Mouse (Mus musculus): ENCODE results near the gene Usp2. TPM values are rescaled to one million over a fixed set of nuclear protein-coding genes. Genes with fewer than 3 reads are reported as not detected.
A peak's percentile ranks its signal among the peaks of the same experiment; 100 is the strongest.

Gene Usp2
- total and polyA plus RNA-seq, 2 experiments from 2014 or later, result 14.2 to 19.6 TPM

DNA sequence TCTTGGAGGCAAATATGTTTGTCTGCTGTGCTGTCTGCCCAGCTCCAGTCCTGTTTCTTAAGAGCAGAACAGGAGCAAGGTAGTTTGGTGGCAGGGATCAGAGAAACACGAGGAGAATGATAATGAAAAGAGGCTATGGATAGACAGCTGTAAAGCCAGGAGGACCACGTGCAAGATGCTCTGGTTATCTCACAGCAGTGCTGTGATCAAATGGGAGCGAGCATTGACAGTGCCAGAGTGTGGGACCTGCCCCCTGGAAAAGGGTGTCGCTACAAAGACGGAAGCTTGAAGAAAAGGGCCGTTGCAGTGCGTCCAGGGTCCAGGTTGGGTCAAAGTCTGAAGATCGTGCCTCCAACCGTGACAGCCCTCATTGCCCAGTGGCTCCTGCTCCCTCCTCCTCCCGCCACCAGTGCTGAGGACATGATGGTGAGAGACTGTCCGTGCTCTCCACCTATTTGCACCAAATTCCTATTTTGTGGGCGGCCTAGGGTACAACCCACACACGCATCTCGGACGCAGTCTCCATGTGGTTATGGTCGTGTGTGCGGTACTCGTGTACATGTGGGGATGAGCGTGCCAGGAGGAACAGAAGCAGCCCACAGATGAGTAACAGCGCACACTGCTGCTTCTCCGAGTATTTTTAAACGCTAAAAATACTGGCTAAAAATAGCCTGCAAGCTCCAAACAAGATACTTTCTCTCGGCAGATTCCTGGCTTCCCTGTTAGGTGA lies 16.7 kb downstream of the Usp2 start:
- Histone ChIP-seq H3K27me3 (ENCODE audit: insufficient read depth, low read length) (peaks cover 14% of the 10 kb centered on the region; the same call in 1 of the 2 replicates), H3K4me3 (ENCODE audit: low read length) (peak overlapping the region; percentile 57), H3K9me3 (ENCODE audit: low read length) (no peaks in the 10 kb centered on the region), H3K27ac (no peak overlapping the region), H3K4me1 (ENCODE audit: insufficient read depth, low read length) (peaks cover 22% of the 10 kb centered on the region), H3K9ac (replicated peaks; ENCODE audit: low read length) (no peak overlapping the region; the same call in 1 of the 2 replicates), H3K4me2 (ENCODE audit: low read depth, low read length) (peak overlapping the region; percentile 93), H3K36me3 (ENCODE audit: insufficient read depth, low read length) (no peaks in the 10 kb centered on the region)
- 20% methylated on average over 23 of the region's 23 CpGs for WGBS
- DNase-seq (ENCODE audit: low spot score) (peak; percentile 33), ATAC-seq (no peak)
- no peak for TF ChIP-seq CTCF (IDR thresholded peaks at IDR 0.05; ENCODE audit: low read depth)

DNA sequence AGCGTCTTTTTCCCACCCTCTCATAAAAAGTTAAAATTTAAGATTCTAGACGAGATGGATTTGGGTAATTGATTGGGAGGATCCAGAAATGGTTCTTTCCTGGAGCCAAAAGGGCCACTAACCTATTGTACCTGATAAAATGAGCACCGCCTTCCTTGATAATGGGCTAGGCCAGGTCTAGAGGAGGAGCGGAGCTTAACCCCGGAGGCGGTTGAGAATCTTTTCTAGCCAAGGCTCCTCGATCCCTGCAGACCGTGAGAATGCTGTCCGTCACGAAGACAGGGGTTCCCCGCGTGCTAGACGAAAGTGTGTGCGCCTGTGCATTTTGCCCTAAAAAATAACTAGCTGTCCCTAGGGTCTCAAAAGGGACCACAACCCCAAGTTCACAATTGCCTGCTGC lies 17.4 kb downstream of the Usp2 start:
- Histone ChIP-seq H3K9me3 (ENCODE audit: low read length) (no peaks in the 10 kb centered on the region), H3K9ac (replicated peaks; ENCODE audit: low read length) (peak overlapping the region; percentile 57; the same call in 1 of the 2 replicates), H3K27ac (no peak overlapping the region), H3K4me1 (ENCODE audit: insufficient read depth, low read length) (peaks cover 22% of the 10 kb centered on the region), H3K36me3 (ENCODE audit: insufficient read depth, low read length) (no peaks in the 10 kb centered on the region), H3K4me2 (ENCODE audit: low read depth, low read length) (peak overlapping the region; percentile 93), H3K4me3 (ENCODE audit: low read length) (peak overlapping the region; percentile 57), H3K27me3 (ENCODE audit: insufficient read depth, low read length) (peaks cover 14% of the 10 kb centered on the region; the same call in 1 of the 2 replicates)
- DNase-seq (ENCODE audit: low spot score) (peak; percentile 19), ATAC-seq (no peak)
- WGBS, result 6% methylated on average over 14 of the region's 14 CpGs
- TF ChIP-seq CTCF (IDR thresholded peaks at IDR 0.05; ENCODE audit: low read depth), result no peak

DNA sequence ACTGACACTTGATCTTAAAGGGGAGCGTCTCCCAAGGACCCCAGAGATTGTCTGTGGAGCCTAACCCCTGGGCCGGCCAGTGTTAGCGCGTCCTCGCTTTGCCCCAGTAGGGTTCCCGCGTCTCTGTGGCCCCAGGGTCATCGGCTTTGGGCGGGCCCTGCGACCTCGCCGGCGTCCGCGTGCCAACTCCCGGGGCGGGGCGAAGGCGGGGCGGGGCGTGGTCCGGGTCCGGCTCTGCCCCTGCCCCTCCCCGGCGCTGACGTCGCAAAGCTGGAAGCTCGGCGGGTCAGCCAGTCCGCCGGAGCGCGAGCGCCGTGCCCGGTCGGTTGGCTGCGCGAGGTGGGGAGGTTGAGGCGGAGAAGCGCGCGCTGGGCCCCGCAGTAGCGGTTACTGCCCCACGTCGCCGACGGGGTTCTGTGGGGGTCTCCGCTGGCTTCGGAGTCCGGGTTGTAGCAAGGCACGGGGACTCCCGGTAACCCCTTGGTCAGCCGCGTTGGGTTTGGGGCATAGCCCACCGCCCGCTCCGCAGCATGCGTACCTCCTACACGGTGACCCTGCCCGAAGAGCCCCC lies 17.9 kb downstream of the Usp2 start:
- DNase-seq (ENCODE audit: low spot score), result peak; percentile 80

DNA sequence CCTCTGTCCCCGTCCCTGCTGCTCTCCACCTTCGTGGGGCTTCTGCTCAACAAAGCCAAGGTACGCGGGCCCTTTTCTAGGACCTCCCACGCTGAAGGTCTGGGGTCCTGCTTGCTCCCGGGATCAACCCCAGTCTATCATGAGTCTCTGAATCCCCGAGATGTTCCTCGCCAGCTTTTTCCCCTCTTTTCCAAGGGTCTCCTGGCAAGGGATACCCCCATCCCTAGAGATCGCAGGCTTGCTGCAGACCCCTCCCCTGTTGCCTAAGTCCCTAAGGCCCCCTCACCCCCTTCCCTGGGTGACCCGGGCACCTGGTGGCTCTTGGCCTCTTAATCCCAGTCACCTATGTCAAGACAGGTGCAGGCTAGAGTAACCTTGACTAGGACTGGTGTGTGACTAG lies 18.5 kb downstream of the Usp2 start:
- no peak for TF ChIP-seq CTCF (IDR thresholded peaks at IDR 0.05; ENCODE audit: low read depth)
- H3K36me3 ChIP-seq (ENCODE audit: insufficient read depth, low read length), result no peaks in the 10 kb centered on the region
- peaks cover 22% of the 10 kb centered on the region for H3K4me1 ChIP-seq (ENCODE audit: insufficient read depth, low read length)
- peaks cover 14% of the 10 kb centered on the region; the same call in 1 of the 2 replicates for H3K27me3 ChIP-seq (ENCODE audit: insufficient read depth, low read length)
- no peaks in the 10 kb centered on the region for H3K9me3 ChIP-seq (ENCODE audit: low read length)
- peak overlapping the region; percentile 57 for H3K4me3 ChIP-seq (ENCODE audit: low read length)
- no peak for ATAC-seq
- no peak overlapping the region for H3K27ac ChIP-seq
- peak overlapping the region; percentile 93 for H3K4me2 ChIP-seq (ENCODE audit: low read depth, low read length)
- WGBS, result 6% methylated on average over 10 of the region's 10 CpGs
- no peak for DNase-seq (ENCODE audit: low spot score)
- peak overlapping the region; percentile 57 for H3K9ac ChIP-seq (replicated peaks; ENCODE audit: low read length)

More for the DNA sequence above, 17.9 kb downstream of the Usp2 start:
- peaks cover 22% of the 10 kb centered on the region for H3K4me1 ChIP-seq (ENCODE audit: insufficient read depth, low read length)
- H3K9me3 ChIP-seq (ENCODE audit: low read length), result no peaks in the 10 kb centered on the region
- no peak for TF ChIP-seq CTCF (IDR thresholded peaks at IDR 0.05; ENCODE audit: low read depth)
- H3K27ac ChIP-seq, result no peak overlapping the region
- peak; percentile 54 for ATAC-seq
- under 1% methylated on average over 54 of the region's 62 CpGs for WGBS
- H3K9ac ChIP-seq (replicated peaks; ENCODE audit: low read length), result peak overlapping the region; percentile 57
- peak overlapping the region; percentile 93 for H3K4me2 ChIP-seq (ENCODE audit: low read depth, low read length)
- H3K27me3 ChIP-seq (ENCODE audit: insufficient read depth, low read length), result peaks cover 14% of the 10 kb centered on the region; the same call in 1 of the 2 replicates
- no peaks in the 10 kb centered on the region for H3K36me3 ChIP-seq (ENCODE audit: insufficient read depth, low read length)
- peak overlapping the region; percentile 57 for H3K4me3 ChIP-seq (ENCODE audit: low read length)

DNA sequence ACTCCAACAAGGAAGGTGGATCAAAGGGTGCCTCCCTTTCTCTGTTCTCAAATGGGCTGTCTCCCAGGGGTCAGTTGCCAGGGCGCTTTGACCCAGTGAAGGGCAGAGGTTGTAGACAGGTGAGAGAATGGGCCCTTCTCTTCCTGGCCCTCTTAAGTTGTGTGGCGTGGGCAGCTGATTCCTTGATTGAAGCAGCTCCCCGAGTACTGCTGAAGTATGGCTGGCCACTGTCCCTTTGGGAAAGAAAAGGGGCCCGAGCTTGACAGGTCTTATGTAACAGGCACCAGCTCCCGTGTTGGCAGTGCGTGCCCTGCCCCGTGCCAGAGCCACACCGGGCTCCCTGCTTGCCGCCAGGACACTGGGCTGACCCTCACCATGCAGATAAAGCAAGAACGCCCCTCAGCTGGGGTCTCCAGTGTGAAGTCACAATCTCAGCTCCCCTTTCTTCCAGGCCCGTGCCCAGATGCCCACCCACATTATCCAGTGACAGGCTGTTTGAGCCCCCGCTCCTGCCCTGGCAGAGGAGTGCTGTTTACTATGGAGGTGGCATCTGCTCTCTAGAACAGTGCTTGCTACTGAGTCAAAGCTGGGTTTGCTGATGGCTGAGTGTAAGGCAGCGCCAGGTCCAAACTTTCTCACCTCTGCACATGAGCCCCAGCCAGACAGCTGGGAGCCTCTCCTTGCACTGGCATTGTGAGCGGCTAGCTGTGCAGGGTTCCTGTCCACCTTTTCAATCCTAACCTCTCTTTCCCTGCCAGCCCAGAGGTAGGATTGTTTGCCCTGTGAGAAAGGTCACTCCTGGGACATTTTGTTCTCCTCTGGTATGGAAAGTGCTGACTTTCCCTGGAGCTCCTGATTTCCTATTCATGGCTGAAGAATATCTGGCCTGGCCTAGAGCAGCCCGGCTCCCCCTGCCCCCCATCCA lies 19.2 kb downstream of the Usp2 start:
- Histone ChIP-seq H3K27ac (peak overlapping the region; percentile 42; the same call in 1 of the 2 replicates), H3K27me3 (ENCODE audit: insufficient read depth, low read length) (peaks cover 14% of the 10 kb centered on the region; the same call in 1 of the 2 replicates), H3K36me3 (ENCODE audit: insufficient read depth, low read length) (no peaks in the 10 kb centered on the region), H3K9me3 (ENCODE audit: low read length) (no peaks in the 10 kb centered on the region), H3K4me3 (ENCODE audit: low read length) (peak overlapping the region; percentile 57), H3K4me2 (ENCODE audit: low read depth, low read length) (peak overlapping the region; percentile 93), H3K9ac (replicated peaks; ENCODE audit: low read length) (no peak overlapping the region), H3K4me1 (ENCODE audit: insufficient read depth, low read length) (peaks cover 22% of the 10 kb centered on the region)
- 0 out of 2 replicates have a peak, but pooled peaks have one; percentile 13 for ATAC-seq
- no peak for TF ChIP-seq CTCF (IDR thresholded peaks at IDR 0.05; ENCODE audit: low read depth)
- 53% methylated on average over 15 of the region's 15 CpGs for WGBS
- peak; percentile 36 for DNase-seq (ENCODE audit: low spot score)

DNA sequence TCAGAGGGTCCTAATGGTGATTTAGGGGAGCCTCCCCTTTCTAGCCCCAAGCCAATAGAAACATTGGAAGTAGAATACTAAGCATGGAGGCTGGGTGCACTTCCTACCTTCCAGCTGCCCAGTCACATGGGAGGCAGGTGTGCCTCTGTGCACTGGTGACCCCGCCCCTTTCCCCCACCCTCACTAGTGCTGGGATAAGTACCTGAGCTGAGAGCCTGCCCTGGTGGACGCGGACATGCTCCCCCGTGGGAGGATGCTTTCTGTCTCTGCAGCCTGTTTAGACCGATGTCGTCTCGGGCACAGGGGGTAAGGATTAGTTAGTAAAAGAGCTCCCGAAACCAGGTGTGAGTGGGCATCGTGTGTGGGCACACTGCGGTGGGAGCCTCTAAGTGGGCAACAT lies 20.1 kb downstream of the Usp2 start:
- TF ChIP-seq CTCF (IDR thresholded peaks at IDR 0.05; ENCODE audit: low read depth), result no peak
- H3K4me2 ChIP-seq (ENCODE audit: low read depth, low read length), result peak overlapping the region; percentile 93; the same call in 1 of the 2 replicates
- peaks cover 14% of the 10 kb centered on the region; the same call in 1 of the 2 replicates for H3K27me3 ChIP-seq (ENCODE audit: insufficient read depth, low read length)
- no peaks in the 10 kb centered on the region for H3K9me3 ChIP-seq (ENCODE audit: low read length)
- H3K36me3 ChIP-seq (ENCODE audit: insufficient read depth, low read length), result no peaks in the 10 kb centered on the region
- H3K27ac ChIP-seq, result no peak overlapping the region
- H3K4me1 ChIP-seq (ENCODE audit: insufficient read depth, low read length), result peaks cover 22% of the 10 kb centered on the region
- no peak overlapping the region for H3K9ac ChIP-seq (replicated peaks; ENCODE audit: low read length)
- 48% methylated on average over 10 of the region's 10 CpGs for WGBS
- ATAC-seq (no peak), DNase-seq (ENCODE audit: low spot score) (no peak)
- H3K4me3 ChIP-seq (ENCODE audit: low read length), result no peak overlapping the region
